Mouse (Mus musculus) heart, embryonic 15.5 days (tissue): ENCODE data around the gene Vmn1r219. TPM values are rescaled to one million over a fixed set of nuclear protein-coding genes. Genes with fewer than 3 reads are reported as not detected.
"Not testable (repeated sequence)": the region's sequence is repeated elsewhere in the genome, so short reads cannot be mapped to it uniquely, and the experiment has no call there.

Experiments
- ATAC-seq: fragments of 200-750 bp; cut with Nextera tagmentation; replicated peaks from 2 replicates; pipeline ENCODE4 v1.8.0; 2017; ENCODE audit warnings: low read depth, moderate TSS enrichment; ENCODE audit not compliant: insufficient number of reproducible peaks, insufficient read depth, low FRiP score
- H3K27ac ChIP-seq: fragments of 300-500 bp; sonication (generic); 2 replicates; pipeline ENCODE4 v1.5.1; 2015; ENCODE audit warnings: mild to moderate bottlenecking, inconsistent platforms
- H3K27me3 ChIP-seq: fragments of 300-500 bp; sonication (generic); 2 replicates; pipeline ENCODE4 v1.6.1; 2015; ENCODE audit warnings: inconsistent platforms
- H3K36me3 ChIP-seq: fragments of 300-500 bp; sonication (generic); 2 replicates; pipeline ENCODE4 v1.6.1; 2015; ENCODE audit warnings: mild to moderate bottlenecking, inconsistent platforms
- H3K4me1 ChIP-seq: fragments of 300-500 bp; sonication (generic); replicated peaks from 2 replicates; pipeline ENCODE4 v1.6.1; 2015; ENCODE audit warnings: inconsistent platforms
- H3K4me2 ChIP-seq: fragments of 300-500 bp; sonication (generic); 2 replicates; pipeline ENCODE4 v1.6.1; 2015; ENCODE audit warnings: inconsistent platforms, mild to moderate bottlenecking, moderate library complexity
- H3K4me3 ChIP-seq: fragments of 300-500 bp; sonication (generic); 2 replicates; pipeline ENCODE4 v1.5.1; 2015; ENCODE audit warnings: mild to moderate bottlenecking, inconsistent platforms
- H3K9ac ChIP-seq: fragments of 300-500 bp; sonication (generic); 2 replicates; pipeline ENCODE4 v1.6.1; 2015; ENCODE audit warnings: mild to moderate bottlenecking, inconsistent platforms
- H3K9me3 ChIP-seq: fragments of 300-500 bp; sonication (generic); replicated peaks from 2 replicates; pipeline ENCODE4 v1.6.1; 2016; ENCODE audit warnings: inconsistent platforms
- WGBS: fragments of 180-500 bp; shearing (Covaris S2); methylation state at CpG from one replicate; pipeline ENCODE4 v1.1.7; 2015; ENCODE audit warnings: mixed read lengths; 5-methylcytosine and 5-hydroxymethylcytosine counted together
- polyA plus RNA-seq: library from polyadenylated mRNA; unstranded; fragments of >200 nt; fragmentation: Nextera tagmentation; extraction: Ambion mirVana; gene quantifications from 2 replicates; pipeline ENCODE4 v1.2.1, GENCODE M21; 2015

The Vmn1r219 gene
- not detected in 2 replicates for polyA plus RNA-seq

DNA sequence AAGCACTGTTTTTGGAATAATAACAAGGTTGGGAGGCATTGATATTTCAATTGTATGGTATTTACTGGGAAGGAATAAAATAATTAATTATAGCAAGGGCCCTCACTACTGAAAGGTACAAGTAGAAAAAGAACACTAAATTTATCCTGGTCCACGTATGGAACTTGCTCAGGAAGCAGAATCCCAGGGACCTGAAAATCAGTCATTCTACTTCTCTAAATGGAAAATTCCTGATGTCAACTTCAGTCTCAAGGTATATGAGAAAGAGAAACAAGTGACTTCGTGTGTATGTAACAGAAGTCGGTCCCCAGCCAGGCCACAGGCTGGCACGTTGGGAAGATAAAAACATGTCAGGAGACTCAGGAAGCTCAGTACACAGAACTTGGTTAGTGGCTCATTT, at the start of gene Vmn1r219:
Gene Vmn1r219, plus strand, starts transcription at position 301 of the 400 bp plus-strand sequence.
- Histone ChIP-seq H3K9me3 (no peaks in the 10 kb centered on the region), H3K4me1 (peaks cover 4% of the 10 kb centered on the region), H3K36me3 (no peaks in the 10 kb centered on the region), H3K27ac (no peak within 1 kb of the TSS), H3K4me3 (no peak within 1 kb of the TSS), H3K27me3 (no peaks in the 10 kb centered on the region), H3K4me2 (no peak within 1 kb of the TSS), H3K9ac (no peak within 1 kb of the TSS)
- ATAC-seq, result no peak
- 51% methylated on average over 4 of the region's 4 CpGs for WGBS

DNA sequence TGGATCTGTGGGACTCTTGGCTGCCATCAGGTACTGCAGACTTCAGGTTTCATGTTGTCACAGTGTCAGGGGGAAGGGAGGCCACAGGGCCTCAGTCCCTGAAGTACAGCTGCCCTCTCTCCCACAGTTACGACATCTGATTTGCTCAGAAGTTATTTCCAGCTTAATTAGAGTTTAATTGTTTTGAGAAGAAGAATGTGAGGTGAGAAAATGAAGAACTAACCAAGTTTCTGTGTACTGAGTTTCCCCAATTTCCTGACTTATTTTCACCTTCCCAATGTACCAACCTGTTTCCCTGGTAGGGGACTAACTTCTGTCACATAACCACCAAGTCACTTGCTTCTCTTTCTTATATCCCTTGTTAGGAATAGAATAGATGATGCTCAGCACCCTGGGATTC, 41.0 kb upstream of the Vmn1r219 start, which contains the start of gene Vmn1r217:
Gene Vmn1r217, minus strand, starts transcription at position 101 of the 400 bp plus-strand sequence.
- not testable (repeated sequence) for H3K27me3 ChIP-seq, H3K9ac ChIP-seq, H3K4me3 ChIP-seq, ATAC-seq, H3K9me3 ChIP-seq, H3K36me3 ChIP-seq, H3K4me2 ChIP-seq, H3K27ac ChIP-seq, H3K4me1 ChIP-seq
- WGBS, result 79% methylated on average over 1 of the region's 1 CpGs

DNA sequence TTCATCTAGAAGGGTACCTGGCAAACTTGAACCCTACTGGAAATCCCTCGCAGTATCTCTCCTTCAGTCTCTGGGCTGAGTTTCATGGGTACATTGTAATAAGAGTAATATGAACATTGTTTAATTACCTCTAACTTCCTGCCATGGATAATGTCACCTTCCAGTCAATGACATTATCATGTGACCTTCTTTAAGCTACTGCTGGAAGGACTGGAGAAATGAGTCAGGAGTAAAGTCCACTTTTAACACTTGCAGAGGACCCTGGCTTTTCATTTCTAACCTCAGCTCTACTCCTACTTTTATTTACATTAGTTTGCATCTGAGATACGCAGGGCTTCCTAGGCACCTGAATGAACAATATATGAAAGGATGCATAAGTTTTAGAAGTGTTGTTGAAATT, 38.5 kb upstream of the Vmn1r219 start:
- Histone ChIP-seq H3K27ac (no peak overlapping the region), H3K9me3 (no peaks in the 10 kb centered on the region), H3K9ac (no peak overlapping the region), H3K4me3 (no peak overlapping the region), H3K4me2 (no peak overlapping the region), H3K36me3 (no peaks in the 10 kb centered on the region), H3K4me1 (no peaks in the 10 kb centered on the region), H3K27me3 (no peaks in the 10 kb centered on the region)
- ATAC-seq, result no peak
- WGBS, result 86% methylated on average over 2 of the region's 2 CpGs

DNA sequence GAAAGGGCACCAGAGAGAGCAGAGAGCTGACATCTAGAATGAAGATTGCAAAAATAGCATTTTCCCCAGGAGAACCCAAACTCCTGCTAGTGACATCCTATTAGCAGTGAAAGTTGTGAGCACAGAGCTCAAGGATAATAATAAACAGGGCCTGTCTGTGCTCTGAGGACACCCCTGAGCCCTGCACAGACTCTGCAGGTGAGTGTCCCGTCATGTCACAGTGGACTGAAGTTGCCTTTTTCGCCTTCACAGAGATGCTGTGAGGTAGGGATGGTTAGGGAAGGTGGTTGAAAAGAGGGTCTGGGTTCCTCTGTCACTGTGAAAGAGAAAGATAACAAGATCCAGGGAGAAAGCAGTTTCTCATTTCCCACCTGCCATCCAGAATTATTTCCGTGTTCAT, 26.0 kb upstream of the Vmn1r219 start, which contains the start of gene Vmn1r218:
Gene Vmn1r218, plus strand, starts transcription at position 57 of the 400 bp plus-strand sequence.
- no peak within 1 kb of the TSS for H3K4me2 ChIP-seq
- H3K4me3 ChIP-seq, result no peak within 1 kb of the TSS
- 63% methylated on average over 3 of the region's 3 CpGs for WGBS
- no peaks in the 10 kb centered on the region for H3K27me3 ChIP-seq
- H3K9ac ChIP-seq, result no peak within 1 kb of the TSS
- no peak within 1 kb of the TSS for H3K27ac ChIP-seq
- no peaks in the 10 kb centered on the region for H3K4me1 ChIP-seq
- ATAC-seq, result no peak
- H3K9me3 ChIP-seq, result no peaks in the 10 kb centered on the region
- H3K36me3 ChIP-seq, result no peaks in the 10 kb centered on the region

DNA sequence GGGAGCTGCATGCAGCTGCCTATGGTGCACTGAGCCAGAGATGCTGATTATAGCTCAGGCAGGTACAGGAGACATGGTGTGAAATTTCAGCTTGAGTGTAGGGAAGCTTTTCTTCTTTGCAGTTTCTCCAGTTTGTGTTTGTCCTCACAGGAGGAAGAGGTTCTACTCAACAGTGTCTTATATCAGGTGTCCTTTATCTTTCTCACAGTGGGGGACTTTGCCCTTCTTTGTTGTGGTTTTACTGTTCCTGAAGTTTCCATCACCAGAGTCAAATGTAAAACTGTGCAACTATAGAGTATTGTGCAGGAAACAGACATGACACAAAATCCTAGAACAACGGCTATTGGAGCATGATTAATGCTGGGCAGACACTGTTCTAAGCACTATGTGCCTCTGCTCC, 25.6 kb upstream of the Vmn1r219 start:
- no peak overlapping the region for H3K4me3 ChIP-seq
- no peaks in the 10 kb centered on the region for H3K9me3 ChIP-seq
- ATAC-seq, result no peak
- 53% methylated on average over 1 of the region's 1 CpGs for WGBS
- H3K27me3 ChIP-seq, result no peaks in the 10 kb centered on the region
- no peak overlapping the region for H3K9ac ChIP-seq
- H3K27ac ChIP-seq, result no peak overlapping the region
- H3K4me1 ChIP-seq, result no peaks in the 10 kb centered on the region
- no peaks in the 10 kb centered on the region for H3K36me3 ChIP-seq
- no peak overlapping the region for H3K4me2 ChIP-seq

DNA sequence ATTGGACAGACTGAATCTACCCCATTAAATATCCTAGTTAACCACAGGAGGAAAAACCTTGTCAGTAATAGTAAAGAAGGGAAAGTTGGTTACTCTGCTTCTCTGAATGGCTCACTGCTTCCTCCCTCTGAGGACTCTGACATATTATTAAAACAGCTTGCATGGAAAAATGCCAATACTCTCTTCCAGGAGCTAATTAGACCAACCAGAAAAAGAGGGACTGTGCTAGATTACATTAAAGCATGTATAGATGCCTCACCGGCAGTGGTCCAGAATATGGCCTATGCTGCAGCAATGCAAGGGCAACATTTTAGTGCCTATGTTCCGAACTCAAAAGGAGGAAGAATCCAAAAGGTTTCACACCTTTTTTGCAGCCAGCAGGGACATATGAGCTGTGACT, 20.2 kb upstream of the Vmn1r219 start:
- no peaks in the 10 kb centered on the region for H3K27me3 ChIP-seq

DNA sequence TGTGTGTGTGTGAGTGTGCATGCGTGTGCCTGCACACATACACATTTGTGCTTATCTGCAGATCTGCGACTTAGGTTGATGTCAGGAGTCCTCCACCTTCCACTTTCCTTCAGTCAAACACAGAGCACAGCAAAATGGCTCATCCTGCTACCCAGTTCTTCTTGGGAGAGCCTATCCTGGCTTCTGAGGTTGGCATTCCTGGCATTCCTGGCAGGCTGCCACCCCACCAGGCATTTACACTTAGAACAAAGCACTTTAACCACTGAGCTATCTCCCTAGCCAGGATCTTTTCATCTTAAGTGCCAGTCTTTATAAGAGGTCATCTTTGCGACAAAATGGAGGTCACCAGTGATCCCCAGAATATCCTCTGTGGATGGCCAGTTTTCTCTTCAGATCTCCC, 1.3 kb upstream of the Vmn1r219 start:
- 41% methylated on average over 3 of the region's 3 CpGs for WGBS
- ATAC-seq, result no peak
- H3K4me2 ChIP-seq, result no peak overlapping the region

More for the DNA sequence above, 20.2 kb upstream of the Vmn1r219 start:
- H3K9me3 ChIP-seq, result no peaks in the 10 kb centered on the region
- whole genome bisulfite sequencing, result 79% methylated on average over 2 of the region's 2 CpGs
- H3K36me3 ChIP-seq, result no peaks in the 10 kb centered on the region
- H3K27ac ChIP-seq, result no peak overlapping the region
- H3K4me1 ChIP-seq, result no peaks in the 10 kb centered on the region
- H3K4me3 ChIP-seq, result no peak overlapping the region
- H3K4me2 ChIP-seq, result no peak overlapping the region
- no peak overlapping the region for H3K9ac ChIP-seq
- no peak for ATAC-seq

DNA sequence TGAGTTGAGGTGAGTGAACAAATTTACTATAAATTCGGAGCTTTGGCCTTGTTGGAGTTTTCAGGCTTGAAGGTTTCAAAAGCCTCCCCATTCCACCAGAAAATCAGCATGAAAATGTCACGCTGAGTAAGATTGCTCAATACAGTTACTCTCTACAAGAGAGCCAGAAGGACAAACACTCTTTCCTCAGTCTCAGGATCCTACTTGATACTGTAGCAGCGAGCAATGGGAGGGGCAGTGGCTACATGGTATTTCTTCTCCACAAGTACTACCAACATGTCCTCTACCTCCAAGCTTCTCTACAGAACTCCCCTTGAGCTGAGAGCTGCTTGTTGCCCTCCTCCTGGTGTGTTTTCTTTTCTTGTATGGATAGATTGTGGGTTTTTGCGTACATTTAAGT, 7.4 kb downstream of the Vmn1r219 start:
- H3K4me1 ChIP-seq, H3K27ac ChIP-seq, H3K36me3 ChIP-seq, H3K9me3 ChIP-seq, ATAC-seq, H3K27me3 ChIP-seq, H3K4me3 ChIP-seq, H3K9ac ChIP-seq, H3K4me2 ChIP-seq: not testable (repeated sequence)
- 78% methylated on average over 4 of the region's 4 CpGs for WGBS

More for the DNA sequence above, 1.3 kb upstream of the Vmn1r219 start:
- H3K27me3 ChIP-seq, result no peaks in the 10 kb centered on the region
- H3K4me3 ChIP-seq, result no peak overlapping the region
- no peak overlapping the region for H3K27ac ChIP-seq
- H3K36me3 ChIP-seq, result no peaks in the 10 kb centered on the region
- H3K4me1 ChIP-seq, result peaks cover 4% of the 10 kb centered on the region
- no peaks in the 10 kb centered on the region for H3K9me3 ChIP-seq
- no peak overlapping the region for H3K9ac ChIP-seq

DNA sequence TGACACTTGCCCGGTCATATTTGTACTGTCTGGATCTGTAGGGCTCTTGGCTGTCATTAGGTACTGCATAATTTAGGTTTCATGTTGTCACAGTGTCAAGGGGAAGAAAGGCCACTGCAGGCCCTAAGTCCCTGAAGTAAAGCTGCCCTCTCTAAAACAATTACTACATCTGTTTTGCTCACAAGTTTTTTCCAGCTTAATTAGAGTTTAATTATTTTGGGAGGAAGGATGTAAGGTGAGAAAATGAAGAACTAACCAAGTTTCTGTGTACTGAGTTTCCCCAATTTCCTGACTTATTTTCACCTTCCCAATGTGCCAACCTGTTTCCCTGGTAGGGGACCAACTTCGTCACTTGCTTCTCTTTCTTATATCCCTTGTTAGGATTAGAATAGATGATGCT, 28.8 kb downstream of the Vmn1r219 start, which contains the start of gene Vmn1r220:
Gene Vmn1r220, minus strand, starts transcription at position 101 of the 400 bp plus-strand sequence.
- no peaks in the 10 kb centered on the region for H3K9me3 ChIP-seq
- 70% methylated on average over 2 of the region's 2 CpGs for WGBS
- H3K36me3 ChIP-seq, result no peaks in the 10 kb centered on the region
- H3K9ac ChIP-seq, result no peak within 1 kb of the TSS
- no peak within 1 kb of the TSS for H3K4me3 ChIP-seq
- ATAC-seq, result no peak
- no peaks in the 10 kb centered on the region for H3K27me3 ChIP-seq
- no peak within 1 kb of the TSS for H3K4me2 ChIP-seq
- H3K27ac ChIP-seq, result no peak within 1 kb of the TSS
- no peaks in the 10 kb centered on the region for H3K4me1 ChIP-seq

DNA sequence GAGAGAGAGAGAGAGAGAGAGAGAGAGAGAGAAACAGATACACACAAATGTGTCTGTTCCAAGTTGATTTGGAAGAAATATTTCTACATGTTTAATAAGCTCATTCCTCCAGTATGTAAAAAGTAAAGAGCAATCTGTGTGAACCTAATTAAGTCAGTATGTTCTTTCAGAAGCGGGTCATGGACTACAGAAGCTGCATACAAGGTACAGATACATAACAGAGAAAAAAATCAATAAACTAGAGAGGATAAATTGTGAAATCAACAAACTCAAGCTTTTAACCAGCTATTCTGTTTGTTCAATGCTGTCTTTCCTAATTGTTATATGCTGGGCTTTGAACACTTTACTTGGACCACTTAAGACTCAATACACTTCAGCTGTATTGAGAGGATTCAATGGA, 44.8 kb downstream of the Vmn1r219 start:
- not testable (repeated sequence) for H3K36me3 ChIP-seq, H3K9me3 ChIP-seq, H3K4me2 ChIP-seq, ATAC-seq, H3K4me3 ChIP-seq, H3K4me1 ChIP-seq, H3K9ac ChIP-seq, H3K27me3 ChIP-seq, H3K27ac ChIP-seq
- 55% methylated on average over 1 of the region's 1 CpGs for WGBS

DNA sequence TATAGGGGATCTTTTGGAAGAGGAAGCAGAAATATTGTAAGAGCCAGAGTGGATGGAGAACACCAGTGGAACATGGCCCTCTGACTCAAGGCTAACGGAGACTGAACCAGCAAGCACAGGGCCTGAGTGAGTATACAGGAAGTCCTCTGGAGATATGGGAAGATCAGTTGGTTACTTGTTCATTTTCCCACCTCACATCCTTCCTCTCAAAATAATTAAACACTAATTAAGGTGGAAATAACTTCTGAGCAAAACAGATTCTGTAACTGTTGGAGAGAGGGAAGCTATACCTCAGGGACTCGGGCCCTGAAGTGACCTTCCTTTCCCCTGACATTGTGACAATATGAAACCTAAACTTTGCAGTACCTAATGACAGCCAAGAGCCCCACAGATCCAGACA, 54.7 kb downstream of the Vmn1r219 start, which contains the start of gene Vmn1r221:
Gene Vmn1r221, plus strand, starts transcription at position 301 of the 400 bp plus-strand sequence.
- H3K4me2 ChIP-seq, H3K9ac ChIP-seq, H3K27ac ChIP-seq, H3K4me1 ChIP-seq, ATAC-seq, H3K36me3 ChIP-seq, H3K9me3 ChIP-seq, H3K27me3 ChIP-seq, H3K4me3 ChIP-seq: not testable (repeated sequence)
- WGBS, result 70% methylated on average over 2 of the region's 2 CpGs
